Mouse (Mus musculus) hindbrain, embryonic 12.5 days (tissue): Measurements from ENCODE around the gene Mmrn2. TPM values are rescaled to one million over a fixed set of nuclear protein-coding genes. Genes with fewer than 3 reads are reported as not detected.
A peak's percentile ranks its signal among the peaks of the same experiment; 100 is the strongest.

Experiments
- ATAC-seq: fragments of 200-750 bp; cut with Nextera tagmentation; 2 replicates; pipeline ENCODE4 v1.8.0; 2017; ENCODE audit warnings: moderate TSS enrichment; ENCODE audit not compliant: low FRiP score
- H3K27ac ChIP-seq: fragments of 300-500 bp; sonication (generic); 2 replicates; pipeline ENCODE4 v1.5.1; 2016; ENCODE audit warnings: mild to moderate bottlenecking
- H3K27me3 ChIP-seq: fragments of 300-500 bp; sonication (generic); 2 replicates; pipeline ENCODE4 v1.6.1; 2016; ENCODE audit warnings: mild to moderate bottlenecking
- H3K36me3 ChIP-seq: fragments of 300-500 bp; sonication (generic); 2 replicates; pipeline ENCODE4 v1.6.1; 2016; ENCODE audit warnings: mild to moderate bottlenecking
- H3K4me1 ChIP-seq: fragments of 300-500 bp; sonication (generic); 2 replicates; pipeline ENCODE4 v1.6.1; 2016
- H3K4me2 ChIP-seq: fragments of 300-500 bp; sonication (generic); replicated peaks from 2 replicates; pipeline ENCODE4 v1.6.1; 2016; ENCODE audit warnings: mild to moderate bottlenecking
- H3K4me3 ChIP-seq: fragments of 300-500 bp; sonication (generic); 2 replicates; pipeline ENCODE4 v1.5.1; 2016; ENCODE audit warnings: mild to moderate bottlenecking
- H3K9ac ChIP-seq: fragments of 300-500 bp; sonication (generic); 2 replicates; pipeline ENCODE4 v1.6.1; 2016; ENCODE audit warnings: mild to moderate bottlenecking, moderate library complexity
- H3K9me3 ChIP-seq: fragments of 300-500 bp; sonication (generic); replicated peaks from 2 replicates; pipeline ENCODE4 v1.6.1; 2016; ENCODE audit warnings: mild to moderate bottlenecking
- WGBS: fragments of 180-500 bp; shearing (Covaris S2); methylation state at CpG from one replicate; pipeline ENCODE4 v1.1.7; 2016; 5-methylcytosine and 5-hydroxymethylcytosine counted together
- polyA plus RNA-seq: library from polyadenylated mRNA; unstranded; fragments of >200 nt; fragmentation: Nextera tagmentation; extraction: Ambion mirVana; gene quantifications from 2 replicates; pipeline ENCODE4 v1.2.1, GENCODE M21; 2016

Mmrn2 gene
- polyA plus RNA-seq, 1 experiment from 2014 or later = 7.0 TPM

- ATAC-seq = no peak
Observed at GRCm38 (mm10) chr14:34449807-34450206, 74.5 kb downstream of the Mmrn2 start.

DNA sequence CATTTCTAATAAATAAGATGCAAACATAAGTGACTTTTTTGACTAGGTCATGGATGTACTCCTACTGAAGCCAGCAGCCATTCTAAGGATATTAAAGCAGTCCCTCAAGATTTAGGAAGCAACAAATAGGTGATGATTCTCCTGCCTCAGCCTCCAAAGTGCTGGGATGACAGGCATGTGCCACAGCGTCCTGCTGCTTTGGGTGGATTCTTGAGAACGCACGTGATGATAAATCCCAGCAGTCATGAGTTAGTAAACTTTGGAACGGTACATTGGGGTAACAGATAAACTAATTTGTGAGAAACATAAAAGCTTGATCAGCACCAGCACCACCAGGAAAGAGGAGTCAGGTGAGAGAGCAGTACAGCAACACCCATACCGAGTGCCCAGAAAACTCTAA lies 75.2 kb downstream of the Mmrn2 start:
- no peak overlapping the region for H3K9ac ChIP-seq
- no peak overlapping the region for H3K4me3 ChIP-seq
- H3K27ac ChIP-seq = no peak overlapping the region
- peaks cover 22% of the 10 kb centered on the region for H3K4me1 ChIP-seq
- no peak for ATAC-seq
- H3K4me2 ChIP-seq = no peak overlapping the region
- H3K27me3 ChIP-seq = no peaks in the 10 kb centered on the region
- no peaks in the 10 kb centered on the region for H3K9me3 ChIP-seq
- H3K36me3 ChIP-seq = peaks cover 12% of the 10 kb centered on the region
- 91% methylated on average over 5 of the region's 5 CpGs for WGBS

More at GRCm38 (mm10) chr14:34449807-34450206, 74.5 kb downstream of the Mmrn2 start:
- Histone ChIP-seq H3K9me3 (no peaks in the 10 kb centered on the region), H3K4me2 (no peak overlapping the region), H3K27ac (no peak overlapping the region), H3K36me3 (peaks cover 12% of the 10 kb centered on the region), H3K4me1 (peaks cover 20% of the 10 kb centered on the region), H3K9ac (no peak overlapping the region), H3K4me3 (no peak overlapping the region), H3K27me3 (no peaks in the 10 kb centered on the region)
- WGBS = 41% methylated on average over 9 of the region's 9 CpGs

GRCm38 (mm10) chr14:34451872-34452271 lies 76.6 kb downstream of the Mmrn2 start:
- H3K4me3 ChIP-seq = no peak overlapping the region
- no peak overlapping the region for H3K27ac ChIP-seq
- ATAC-seq = no peak
- H3K4me2 ChIP-seq = no peak overlapping the region
- H3K9ac ChIP-seq = no peak overlapping the region
- peaks cover 22% of the 10 kb centered on the region for H3K4me1 ChIP-seq
- H3K9me3 ChIP-seq = no peaks in the 10 kb centered on the region
- peaks cover 6% of the 10 kb centered on the region for H3K36me3 ChIP-seq
- no peaks in the 10 kb centered on the region for H3K27me3 ChIP-seq

GRCm38 (mm10) chr14:34453648-34454047 lies 78.4 kb downstream of the Mmrn2 start:
- peak overlapping the region; percentile 71 for H3K27ac ChIP-seq
- H3K36me3 ChIP-seq = peaks cover 7% of the 10 kb centered on the region; the same call in 1 of the 2 replicates
- no peak overlapping the region; the same call in 1 of the 2 replicates for H3K4me2 ChIP-seq
- no peak overlapping the region for H3K9ac ChIP-seq
- H3K9me3 ChIP-seq = no peaks in the 10 kb centered on the region
- WGBS = 15% methylated on average over 6 of the region's 6 CpGs
- H3K27me3 ChIP-seq = no peaks in the 10 kb centered on the region
- peaks cover 22% of the 10 kb centered on the region for H3K4me1 ChIP-seq
- no peak overlapping the region for H3K4me3 ChIP-seq
- ATAC-seq = peak; percentile 57

Other genes starting within 250 kb of the Mmrn2 start
- gene Npy4r, start 223.0 kb upstream of the Mmrn2 start, polyA plus RNA-seq = 0.05 and 0.10 TPM in 2 replicates
- gene Gprin2, start 173.8 kb upstream of the Mmrn2 start, polyA plus RNA-seq = 3.3 and 4.8 TPM in 2 replicates
- 0.36 and 0.59 TPM in 2 replicates for gene Syt15, start 155.9 kb upstream of the Mmrn2 start, polyA plus RNA-seq
- gene Shld2, start 65.0 kb upstream of the Mmrn2 start, polyA plus RNA-seq = 8.5 and 9.4 TPM in 2 replicates
- 97.7 and 110 TPM in 2 replicates for gene Glud1, start 64.7 kb upstream of the Mmrn2 start, polyA plus RNA-seq
- not detected in 2 replicates for gene Fam25c, start 20.0 kb upstream of the Mmrn2 start, polyA plus RNA-seq
- 130 and 136 TPM in 2 replicates for gene Sncg, start 676 bp upstream of the Mmrn2 start, polyA plus RNA-seq
- gene Bmpr1a, start 127.9 kb downstream of the Mmrn2 start, polyA plus RNA-seq = 47.6 and 50.4 TPM in 2 replicates
- not detected in 2 replicates for gene 9230112D13Rik, start 147.3 kb downstream of the Mmrn2 start, polyA plus RNA-seq
- 0.22 and 1.9 TPM in 2 replicates for gene Ldb3, start 213.2 kb downstream of the Mmrn2 start, polyA plus RNA-seq
- gene Opn4, start 224.7 kb downstream of the Mmrn2 start, polyA plus RNA-seq = not detected in 2 replicates